Mouse (Mus musculus) cerebellum, postnatal 14 days (tissue): ENCODE data around the gene Ids.
"Not testable (repeated sequence)": the region's sequence is repeated elsewhere in the genome, so short reads cannot be mapped to it uniquely, and the experiment has no call there.

Source experiments
- DNase-seq, 2 experiments: peaks; one replicate each; pipeline ENCODE4 v3.0.0; 2021; ENCODE audit warnings: mixed read lengths in 2 of 2

The Ids gene

GRCm38 (mm10) chrX:70364661-70365613 lies at the start of gene Ids:
TSS of gene Ids (minus strand) at chrX:70365084.
- DNase-seq = peak; percentile 89 to 90

GRCm38 (mm10) chrX:70392636-70393035 lies 27.8 kb upstream of the Ids start:
- DNase-seq = not testable (repeated sequence)

GRCm38 (mm10) chrX:70385962-70386351 lies 21.1 kb upstream of the Ids start:
- DNase-seq = peak in 1 of 2 experiments; percentile 42

- peak; percentile 70 to 73 for DNase-seq
Observed at GRCm38 (mm10) chrX:70385276-70385961, 20.5 kb upstream of the Ids start, which contains the start of gene 1110012L19Rik. TSS of gene 1110012L19Rik (plus strand) at chrX:70385877.

GRCm38 (mm10) chrX:70384917-70385275 lies 20.0 kb upstream of the Ids start:
- no peak for DNase-seq

GRCm38 (mm10) chrX:70374469-70375110 lies 9.7 kb upstream of the Ids start:
- DNase-seq = not testable (repeated sequence)

GRCm38 (mm10) chrX:70369758-70370157 lies 4.9 kb upstream of the Ids start:
- DNase-seq = not testable (repeated sequence)

- no peak for DNase-seq
Observed at GRCm38 (mm10) chrX:70364202-70364601, 682 bp downstream of the Ids start.

GRCm38 (mm10) chrX:70363446-70363845 lies 1.4 kb downstream of the Ids start:
- DNase-seq = peak; percentile 8 to 18

GRCm38 (mm10) chrX:70362985-70363384 lies 1.9 kb downstream of the Ids start:
- no peak for DNase-seq

- peak; percentile 83 to 85 for DNase-seq
Observed at GRCm38 (mm10) chrX:70330202-70330843, 34.6 kb downstream of the Ids start.

- DNase-seq = no peak
Observed at GRCm38 (mm10) chrX:70328530-70329143, 36.2 kb downstream of the Ids start.

- no peak for DNase-seq
Observed at GRCm38 (mm10) chrX:70327656-70328055, 37.2 kb downstream of the Ids start.

- DNase-seq = no peak
Observed at GRCm38 (mm10) chrX:70319254-70319653, 45.6 kb downstream of the Ids start.

- DNase-seq = no peak
Observed at GRCm38 (mm10) chrX:70314949-70315641, 49.8 kb downstream of the Ids start.
